8 mouse cellular contexts compared by ENCODE assay signal in the genomic region with DNA sequence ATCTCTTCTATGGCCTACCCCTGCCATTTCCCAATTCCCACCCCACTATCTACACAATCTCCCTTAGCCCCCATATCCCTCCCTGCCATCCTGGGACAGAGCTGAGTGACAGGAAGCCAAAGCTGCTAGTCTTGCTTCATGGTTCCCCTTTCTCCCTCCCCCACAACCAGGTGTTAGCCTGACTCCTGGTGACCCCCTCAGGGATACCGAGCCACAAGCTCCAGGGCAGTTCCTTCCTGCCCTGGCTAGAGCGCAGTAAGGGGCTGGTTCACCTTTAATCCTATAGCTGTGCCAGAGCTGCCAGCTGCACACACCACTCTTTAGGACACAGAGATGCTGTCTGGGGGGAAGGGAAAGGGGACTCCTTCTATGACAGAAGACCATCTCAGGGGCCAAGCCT. TPM values are rescaled to one million over a fixed set of nuclear protein-coding genes. Genes with fewer than 3 reads are reported as not detected.
DNase-seq lines count a peak whose midpoint lies in the region; ATAC-seq and TF ChIP-seq lines count a peak whose summit lies in the region.

No protein-coding gene starts in this region.

- H3K4me3 ChIP-seq in layer of hippocampus, adult 2 months: peak overlapping the region; percentile 72
- H3K4me3 ChIP-seq in embryonic facial prominence, embryonic 15.5 days (replicated peaks): peak overlapping the region; percentile 53
- H3K4me3 ChIP-seq in intestine, embryonic 14.5 days (ENCODE audit: low read depth, low read length): peak overlapping the region; percentile 41
- peak overlapping the region; percentile 58 for H3K4me3 ChIP-seq in neural tube, embryonic 13.5 days

- intact Hi-C loops in gastrocnemius, postnatal 36 days (cut with DNase I): no loop called here

- peak overlapping the region; percentile 43; the same call in 1 of the 2 replicates for H3K9ac ChIP-seq in embryonic facial prominence, embryonic 15.5 days
- peak overlapping the region; percentile 43 for H3K9ac ChIP-seq in intestine, embryonic 14.5 days (ENCODE audit: low read length)
- H3K9ac ChIP-seq in neural tube, embryonic 13.5 days: peak overlapping the region; percentile 81

- H3K4me1 ChIP-seq in embryonic facial prominence, embryonic 15.5 days: peaks cover 17% of the 10 kb centered on the region
- H3K4me1 ChIP-seq in intestine, embryonic 14.5 days (replicated peaks; ENCODE audit: control insufficient read depth, insufficient read depth, low read length): peaks cover 4% of the 10 kb centered on the region; the same call in 1 of the 2 replicates
- H3K4me1 ChIP-seq in neural tube, embryonic 13.5 days (replicated peaks): peaks cover 48% of the 10 kb centered on the region

- TF ChIP-seq CTCF in layer of hippocampus, adult 2 months (conservative IDR thresholded peaks at IDR 0.05): no peak

- peak overlapping the region; percentile 80 for H3K4me2 ChIP-seq in embryonic facial prominence, embryonic 15.5 days (replicated peaks)
- peak overlapping the region; percentile 72 for H3K4me2 ChIP-seq in intestine, embryonic 14.5 days (ENCODE audit: low read length)
- peak overlapping the region; percentile 80 for H3K4me2 ChIP-seq in neural tube, embryonic 13.5 days

- no peak for ATAC-seq in embryonic facial prominence, embryonic 15.5 days (ENCODE audit: insufficient number of reproducible peaks, low FRiP score, low TSS enrichment, low read depth)
- no peak for ATAC-seq in intestine, embryonic 14.5 days (replicated peaks; ENCODE audit: low FRiP score, low TSS enrichment, low read depth)
- ATAC-seq in neural tube, embryonic 13.5 days (ENCODE audit: low read depth): peak; percentile 17; the same call in 1 of the 2 replicates
- ATAC-seq in monocyte, adult 5-6 weeks (replicated peaks; ENCODE audit: insufficient number of reproducible peaks, low FRiP score, low TSS enrichment, poor library complexity, severe bottlenecking): no peak

- H3K27ac ChIP-seq in layer of hippocampus, adult 2 months: peak overlapping the region; percentile 89
- H3K27ac ChIP-seq in embryonic facial prominence, embryonic 15.5 days (replicated peaks): 0 out of 2 replicates have a peak overlapping the region, but pooled peaks have one; percentile 49
- H3K27ac ChIP-seq in intestine, embryonic 14.5 days (ENCODE audit: low read depth): no peak overlapping the region
- H3K27ac ChIP-seq in neural tube, embryonic 13.5 days (replicated peaks): peak overlapping the region; percentile 89; the same call in 1 of the 2 replicates

- no peaks in the 10 kb centered on the region for H3K27me3 ChIP-seq in embryonic facial prominence, embryonic 15.5 days
- no peaks in the 10 kb centered on the region for H3K27me3 ChIP-seq in intestine, embryonic 14.5 days (replicated peaks; ENCODE audit: control insufficient read depth, insufficient read depth, low read length)
- H3K27me3 ChIP-seq in neural tube, embryonic 13.5 days: no peaks in the 10 kb centered on the region

- DNase-seq in layer of hippocampus, adult 2 months (ENCODE audit: low spot score in 2 of 2): no peak
- DNase-seq in layer of hippocampus, adult 9-10 months (ENCODE audit: low spot score): no peak
- no peak for DNase-seq in intestine, embryonic 14.5 days (ENCODE audit: low spot score)
- DNase-seq in right cerebral cortex, postnatal 10 days (ENCODE audit: low spot score in 2 of 2): no peak
- no peak for DNase-seq in gastrocnemius, postnatal 36 days

- no peaks in the 10 kb centered on the region for H3K36me3 ChIP-seq in embryonic facial prominence, embryonic 15.5 days
- no peaks in the 10 kb centered on the region for H3K36me3 ChIP-seq in intestine, embryonic 14.5 days (ENCODE audit: control insufficient read depth, insufficient read depth, low read length)
- no peaks in the 10 kb centered on the region for H3K36me3 ChIP-seq in neural tube, embryonic 13.5 days

- H3K9me3 ChIP-seq in embryonic facial prominence, embryonic 15.5 days (replicated peaks): no peaks in the 10 kb centered on the region
- no peaks in the 10 kb centered on the region for H3K9me3 ChIP-seq in intestine, embryonic 14.5 days (ENCODE audit: control insufficient read depth, low read length)
- H3K9me3 ChIP-seq in neural tube, embryonic 13.5 days: no peaks in the 10 kb centered on the region

- 50% methylated on average over 2 of the region's 2 CpGs for WGBS in embryonic facial prominence, embryonic 15.5 days
- WGBS in intestine, embryonic 14.5 days: 69% methylated on average over 2 of the region's 2 CpGs
- WGBS in neural tube, embryonic 13.5 days: 65% methylated on average over 2 of the region's 2 CpGs

RNA-seq across cellular contexts. Expression of a gene that starts 0.6 kb away (rescaled TPM):
- 10 to 100 TPM; 26.2 to 27.2 TPM for total RNA-seq in layer of hippocampus, adult 2 months (2021)
- polyA plus RNA-seq in embryonic facial prominence, embryonic 15.5 days (2015; fragmentation: Nextera tagmentation; extraction: Ambion mirVana): 13.8 and 17.5 TPM in 2 replicates
- 11.4 and 13.1 TPM in 2 replicates for polyA plus RNA-seq in intestine, embryonic 14.5 days (2014; fragmentation: Nextera tagmentation; extraction: Ambion mirVana)
- polyA plus RNA-seq in neural tube, embryonic 13.5 days (2015; fragmentation: Nextera tagmentation; extraction: Ambion mirVana): 39.2 and 40.5 TPM in 2 replicates
- total RNA-seq in gastrocnemius, postnatal 36 days (2021): under 1 TPM; 0.23 to 0.37 TPM
- 0.19 to 0.29 TPM in 2 of 3 replicates, not detected in the other for total RNA-seq in monocyte, adult 5-6 weeks (2017)

RNA-seq across cellular contexts. Expression of a gene that starts 32.1 kb away (rescaled TPM):
- under 1 TPM in 1 of 2 experiments, not detected in 1; 0.27 TPM for total RNA-seq in layer of hippocampus, adult 2 months (2021)
- 0.37 and 0.45 TPM in 2 replicates for polyA plus RNA-seq in embryonic facial prominence, embryonic 15.5 days (2015; fragmentation: Nextera tagmentation; extraction: Ambion mirVana)
- polyA plus RNA-seq in intestine, embryonic 14.5 days (2014; fragmentation: Nextera tagmentation; extraction: Ambion mirVana): 0.35 TPM in 2 replicates
- 0.35 and 0.54 TPM in 2 replicates for polyA plus RNA-seq in neural tube, embryonic 13.5 days (2015; fragmentation: Nextera tagmentation; extraction: Ambion mirVana)
- total RNA-seq in gastrocnemius, postnatal 36 days (2021): under 1 TPM; 0.22 to 0.61 TPM
- total RNA-seq in monocyte, adult 5-6 weeks (2017): 8.5 to 13.2 TPM (median 12.3 TPM) in 3 replicates

RNA-seq across cellular contexts. Expression of a gene that starts 36.0 kb away (rescaled TPM):
- total RNA-seq in layer of hippocampus, adult 2 months (2021): 10 to 100 TPM; 15.5 to 17.8 TPM
- polyA plus RNA-seq in embryonic facial prominence, embryonic 15.5 days (2015; fragmentation: Nextera tagmentation; extraction: Ambion mirVana): 47.1 and 54.7 TPM in 2 replicates
- 71.6 and 74.2 TPM in 2 replicates for polyA plus RNA-seq in intestine, embryonic 14.5 days (2014; fragmentation: Nextera tagmentation; extraction: Ambion mirVana)
- polyA plus RNA-seq in neural tube, embryonic 13.5 days (2015; fragmentation: Nextera tagmentation; extraction: Ambion mirVana): 47.8 and 51.1 TPM in 2 replicates
- 1 to 10 TPM; 5.8 to 6.0 TPM for total RNA-seq in gastrocnemius, postnatal 36 days (2021)
- total RNA-seq in monocyte, adult 5-6 weeks (2017): 49.0 to 60.7 TPM (median 51.0 TPM) in 3 replicates

RNA-seq across cellular contexts. Expression of a gene that starts 52.5 kb away (rescaled TPM):
- total RNA-seq in layer of hippocampus, adult 2 months (2021): 1 to 10 TPM; 6.1 to 7.4 TPM
- polyA plus RNA-seq in embryonic facial prominence, embryonic 15.5 days (2015; fragmentation: Nextera tagmentation; extraction: Ambion mirVana): 2.6 and 2.9 TPM in 2 replicates
- polyA plus RNA-seq in intestine, embryonic 14.5 days (2014; fragmentation: Nextera tagmentation; extraction: Ambion mirVana): 0.19 and 0.28 TPM in 2 replicates
- polyA plus RNA-seq in neural tube, embryonic 13.5 days (2015; fragmentation: Nextera tagmentation; extraction: Ambion mirVana): 5.2 and 5.7 TPM in 2 replicates
- not detected for total RNA-seq in gastrocnemius, postnatal 36 days (2021)
- total RNA-seq in monocyte, adult 5-6 weeks (2017): not detected in 3 replicates

Comparison
In these comparisons a context has a peak if more than half of its experiments do, and no peak if none do; other contexts are left out.
1. RNA of a gene that starts 0.6 kb away (total RNA-seq): 26.2 to 27.2 TPM in layer of hippocampus, adult 2 months; 0.23 to 0.37 TPM in gastrocnemius, postnatal 36 days and 0.19 to 0.29 TPM in monocyte, adult 5-6 weeks; every median in the first group is over 10 times any median in the second.
2. Peak in every context shown above with its lines, with median percentiles within 50 percentile points of each other: H3K4me3 ChIP-seq, H3K4me2 ChIP-seq and H3K9ac ChIP-seq.